Mouse (Mus musculus) kidney, adult 2 months (tissue): ENCODE measurements at regions not wholly inside any gene's neighbourhood (a gene's known extent, or its start where the extent isn't known, plus 50 kb on each side); places are given as distances from the start of the nearest gene placed in this dataset.

Source experiments
- CTCF ChIP-seq: fragments of 200-500 bp; conservative IDR thresholded peaks from 2 replicates; pipeline ENCODE4 v1.5.1; 2011; ENCODE audit warnings: low read depth, mild to moderate bottlenecking, control low read depth, low read length, moderate library complexity, mixed read lengths; ENCODE audit not compliant: insufficient read depth, insufficient read length
- POLR2A ChIP-seq: fragments of 200-500 bp; IDR thresholded peaks from one replicate; pipeline ENCODE4 v1.6.1; 2011; ENCODE audit warnings: low read depth, low read length, control low read depth

- TF ChIP-seq POLR2A (no peak), CTCF (no peak)
These were observed 145.1 kb downstream of the Cdh26 start for GRCm38 (mm10) chr2:178575403-178575802.
